Mouse (Mus musculus): ENCODE data around the gene Ndufs6. TPM values are rescaled to one million over a fixed set of nuclear protein-coding genes. Genes with fewer than 3 reads are reported as not detected.

Gene Ndufs6
- polyA plus RNA-seq, 1 experiment, result 150 TPM

GRCm38 (mm10) chr13:73331736-73332135 is 3.4 kb upstream of the Ndufs6 start:
- Histone ChIP-seq H3K27me3 (ENCODE audit: control insufficient read depth, insufficient read depth, low read length) (no peaks in the 10 kb centered on the region), H3K4me3 (ENCODE audit: control insufficient read depth, low read depth, low read length) (no peak overlapping the region; the same call in 1 of the 2 replicates), H3K36me3 (ENCODE audit: control insufficient read depth, insufficient read depth, low read length) (no peaks in the 10 kb centered on the region), H3K27ac (ENCODE audit: control insufficient read depth, insufficient read depth, low read depth, low read length) (no peak overlapping the region; the same call in 1 of the 2 replicates), H3K4me1 (ENCODE audit: control insufficient read depth, insufficient read depth, low read length) (peaks cover 9% of the 10 kb centered on the region)
- TF ChIP-seq CTCF (IDR thresholded peaks at IDR 0.05; ENCODE audit: control insufficient read depth, insufficient read depth, insufficient replicate concordance, low read depth, low read length) (no peak), POLR2A (IDR thresholded peaks at IDR 0.05; ENCODE audit: control insufficient read depth, low read depth, low read length) (no peak)

GRCm38 (mm10) chr13:73330844-73331501 is 2.6 kb upstream of the Ndufs6 start:
- Histone ChIP-seq H3K36me3 (ENCODE audit: control insufficient read depth, insufficient read depth, low read length) (no peaks in the 10 kb centered on the region), H3K4me1 (ENCODE audit: control insufficient read depth, insufficient read depth, low read length) (peaks cover 9% of the 10 kb centered on the region), H3K27ac (ENCODE audit: control insufficient read depth, insufficient read depth, low read depth, low read length) (peak overlapping the region; percentile 86), H3K27me3 (ENCODE audit: control insufficient read depth, insufficient read depth, low read length) (no peaks in the 10 kb centered on the region), H3K4me3 (ENCODE audit: control insufficient read depth, low read depth, low read length) (peak overlapping the region; percentile 91)
- TF ChIP-seq CTCF (IDR thresholded peaks at IDR 0.05; ENCODE audit: control insufficient read depth, insufficient read depth, insufficient replicate concordance, low read depth, low read length), result no peak
- TF ChIP-seq POLR2A (IDR thresholded peaks at IDR 0.05; ENCODE audit: control insufficient read depth, low read depth, low read length), result peak; percentile 58; the same call in 1 of the 2 replicates

DNA sequence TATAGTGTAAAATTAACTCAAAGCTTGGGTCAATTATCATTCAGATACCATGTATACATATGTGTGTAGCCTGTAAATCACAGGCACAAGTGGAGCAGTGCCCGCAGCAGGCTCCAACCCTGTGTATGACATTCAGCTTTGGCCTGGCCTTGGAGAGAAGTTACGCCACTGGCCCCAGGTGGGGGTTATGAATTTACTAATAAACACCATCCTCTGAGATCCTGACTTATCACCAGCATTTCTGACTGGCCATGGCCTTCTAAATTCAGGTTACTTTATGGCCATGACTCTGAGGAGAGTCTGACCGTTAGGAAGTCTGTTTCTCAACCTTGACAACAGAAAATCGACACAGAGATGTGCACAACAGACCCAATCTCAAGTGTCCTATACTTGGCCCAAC is 4.9 kb downstream of the Ndufs6 start:
- Histone ChIP-seq H3K27me3 (ENCODE audit: control insufficient read depth, insufficient read depth, low read length) (no peaks in the 10 kb centered on the region), H3K4me3 (ENCODE audit: control insufficient read depth, low read depth, low read length) (no peak overlapping the region), H3K36me3 (ENCODE audit: control insufficient read depth, insufficient read depth, low read length) (peaks cover 4% of the 10 kb centered on the region), H3K27ac (ENCODE audit: control insufficient read depth, insufficient read depth, low read depth, low read length) (no peak overlapping the region), H3K4me1 (ENCODE audit: control insufficient read depth, insufficient read depth, low read length) (peaks cover 4% of the 10 kb centered on the region; the same call in 1 of the 2 replicates)
- TF ChIP-seq CTCF (IDR thresholded peaks at IDR 0.05; ENCODE audit: control insufficient read depth, insufficient read depth, insufficient replicate concordance, low read depth, low read length) (no peak), POLR2A (IDR thresholded peaks at IDR 0.05; ENCODE audit: control insufficient read depth, low read depth, low read length) (no peak)

DNA sequence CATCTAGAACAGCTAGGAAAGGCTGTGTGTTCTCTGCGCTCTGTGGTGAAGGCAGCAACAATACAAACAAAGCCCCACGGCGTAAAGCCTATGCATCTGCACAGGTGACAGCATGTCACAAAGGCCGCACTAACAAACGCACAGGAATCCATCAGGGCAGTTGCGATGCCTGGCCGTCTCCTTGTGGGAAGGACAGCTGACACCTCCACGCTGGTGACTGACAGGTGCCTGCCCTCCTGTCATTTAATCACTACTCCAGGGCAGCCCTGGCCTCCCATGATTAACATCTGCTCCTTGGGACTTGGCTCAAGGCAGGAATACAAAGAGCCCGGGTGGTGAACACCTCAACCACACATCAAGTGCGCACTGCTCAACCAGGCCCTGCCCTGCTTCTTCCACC is 5.7 kb downstream of the Ndufs6 start:
- peaks cover 4% of the 10 kb centered on the region for H3K36me3 ChIP-seq (ENCODE audit: control insufficient read depth, insufficient read depth, low read length)
- H3K27ac ChIP-seq (ENCODE audit: control insufficient read depth, insufficient read depth, low read depth, low read length), result no peak overlapping the region
- H3K27me3 ChIP-seq (ENCODE audit: control insufficient read depth, insufficient read depth, low read length), result no peaks in the 10 kb centered on the region
- TF ChIP-seq POLR2A (IDR thresholded peaks at IDR 0.05; ENCODE audit: control insufficient read depth, low read depth, low read length) (no peak), CTCF (IDR thresholded peaks at IDR 0.05; ENCODE audit: control insufficient read depth, insufficient read depth, insufficient replicate concordance, low read depth, low read length) (no peak)
- no peak overlapping the region for H3K4me3 ChIP-seq (ENCODE audit: control insufficient read depth, low read depth, low read length)
- H3K4me1 ChIP-seq (ENCODE audit: control insufficient read depth, insufficient read depth, low read length), result 0 out of 2 replicates have a peak, but pooled peaks cover 2% of the 10 kb centered on the region

- Histone ChIP-seq H3K27me3 (ENCODE audit: control insufficient read depth, insufficient read depth, low read length) (no peaks in the 10 kb centered on the region), H3K4me3 (ENCODE audit: control insufficient read depth, low read depth, low read length) (no peak overlapping the region), H3K36me3 (ENCODE audit: control insufficient read depth, insufficient read depth, low read length) (peaks cover 4% of the 10 kb centered on the region), H3K27ac (ENCODE audit: control insufficient read depth, insufficient read depth, low read depth, low read length) (no peak overlapping the region), H3K4me1 (ENCODE audit: control insufficient read depth, insufficient read depth, low read length) (no peaks in the 10 kb centered on the region)
- TF ChIP-seq CTCF (IDR thresholded peaks at IDR 0.05; ENCODE audit: control insufficient read depth, insufficient read depth, insufficient replicate concordance, low read depth, low read length), result no peak
- TF ChIP-seq POLR2A (IDR thresholded peaks at IDR 0.05; ENCODE audit: control insufficient read depth, low read depth, low read length), result no peak
Observed at GRCm38 (mm10) chr13:73320048-73320447, 8.3 kb downstream of the Ndufs6 start.

- Histone ChIP-seq H3K4me1 (ENCODE audit: control insufficient read depth, insufficient read depth, low read length) (no peaks in the 10 kb centered on the region), H3K27ac (ENCODE audit: control insufficient read depth, insufficient read depth, low read depth, low read length) (no peak overlapping the region), H3K4me3 (ENCODE audit: control insufficient read depth, low read depth, low read length) (no peak overlapping the region), H3K36me3 (ENCODE audit: control insufficient read depth, insufficient read depth, low read length) (no peaks in the 10 kb centered on the region), H3K27me3 (ENCODE audit: control insufficient read depth, insufficient read depth, low read length) (no peaks in the 10 kb centered on the region)
- TF ChIP-seq CTCF (IDR thresholded peaks at IDR 0.05; ENCODE audit: control insufficient read depth, insufficient read depth, insufficient replicate concordance, low read depth, low read length), result peak; percentile 67; the same call in 1 of the 2 replicates
- TF ChIP-seq POLR2A (IDR thresholded peaks at IDR 0.05; ENCODE audit: control insufficient read depth, low read depth, low read length), result no peak
Observed at GRCm38 (mm10) chr13:73310183-73310929, 18.0 kb downstream of the Ndufs6 start.

GRCm38 (mm10) chr13:73306430-73306829 is 21.9 kb downstream of the Ndufs6 start:
- Histone ChIP-seq H3K4me1 (ENCODE audit: control insufficient read depth, insufficient read depth, low read length) (no peaks in the 10 kb centered on the region), H3K27ac (ENCODE audit: control insufficient read depth, insufficient read depth, low read depth, low read length) (no peak overlapping the region), H3K27me3 (ENCODE audit: control insufficient read depth, insufficient read depth, low read length) (no peaks in the 10 kb centered on the region), H3K36me3 (ENCODE audit: control insufficient read depth, insufficient read depth, low read length) (no peaks in the 10 kb centered on the region), H3K4me3 (ENCODE audit: control insufficient read depth, low read depth, low read length) (no peak overlapping the region)
- TF ChIP-seq CTCF (IDR thresholded peaks at IDR 0.05; ENCODE audit: control insufficient read depth, insufficient read depth, insufficient replicate concordance, low read depth, low read length) (no peak), POLR2A (IDR thresholded peaks at IDR 0.05; ENCODE audit: control insufficient read depth, low read depth, low read length) (no peak)
